Mouse (Mus musculus) MEL (cell line): ENCODE data around the gene Cerk. TPM values are rescaled to one million over a fixed set of nuclear protein-coding genes. Genes with fewer than 3 reads are reported as not detected.
A peak's percentile ranks its signal among the peaks of the same experiment; 100 is the strongest.

Experiments used
- DNase-seq: peaks from one replicate; pipeline ENCODE4 v3.0.0; 2011; ENCODE audit warnings: low read depth, low spot score
- H3K27ac ChIP-seq: 2 replicates; pipeline ENCODE4 v1.5.1; 2012; ENCODE audit warnings: low read depth, mild to moderate bottlenecking, control low read depth, low read length, moderate library complexity; ENCODE audit not compliant: control insufficient read depth
- H3K27me3 ChIP-seq, 2 experiments: fragments of 150-350 bp in 1 of 2; sonication (generic) in 1 of 2; 2 replicates each; pipeline ENCODE4 v1.6.1; 2012; ENCODE audit warnings: low read length in 2 of 2, mild to moderate bottlenecking in 2 of 2, improper control_type of control experiment in 1 of 2, moderate library complexity in 1 of 2; ENCODE audit not compliant: insufficient read depth in 2 of 2, control insufficient read depth in 1 of 2
- H3K36me3 ChIP-seq, 2 experiments: 2 replicates each; pipeline ENCODE4 v1.6.1; 2012 to 2014; ENCODE audit warnings: low read length in 2 of 2, improper control_type of control experiment in 1 of 2, inconsistent platforms in 1 of 2, mild to moderate bottlenecking in 1 of 2; ENCODE audit not compliant: insufficient read depth in 2 of 2, control insufficient read depth in 1 of 2
- H3K4me1 ChIP-seq, 2 experiments: fragments of 150-350 bp in 1 of 2; sonication (generic) in 1 of 2; 2 replicates each; pipeline ENCODE4 v1.6.1; 2012; ENCODE audit warnings: low read length in 2 of 2, improper control_type of control experiment in 1 of 2, mild to moderate bottlenecking in 1 of 2; ENCODE audit not compliant: insufficient read depth in 2 of 2, control insufficient read depth in 1 of 2
- H3K4me3 ChIP-seq, 2 experiments: fragments of 150-350 bp in 1 of 2; sonication (generic) in 1 of 2; 2 replicates each; pipeline ENCODE4 v1.5.1; 2012; ENCODE audit warnings: low read depth in 2 of 2, low read length in 2 of 2, mild to moderate bottlenecking in 2 of 2, moderate library complexity in 2 of 2, control low read depth in 1 of 2, improper control_type of control experiment in 1 of 2; ENCODE audit not compliant: control insufficient read depth in 1 of 2, insufficient read depth in 1 of 2
- H3K79me2 ChIP-seq: 2 replicates; pipeline ENCODE4 v1.6.1; 2012; ENCODE audit warnings: mild to moderate bottlenecking, low read length, moderate library complexity; ENCODE audit not compliant: control insufficient read depth, poor library complexity, insufficient read depth
- H3K9ac ChIP-seq: 2 replicates; pipeline ENCODE4 v1.6.1; 2012; ENCODE audit warnings: low read depth, mild to moderate bottlenecking, control low read depth, low read length, moderate library complexity; ENCODE audit not compliant: control insufficient read depth, poor library complexity, severe bottlenecking
- H3K9me3 ChIP-seq: fragments of 150-350 bp; sonication (generic); replicated peaks from 2 replicates; pipeline ENCODE4 v1.6.1; 2012; ENCODE audit warnings: mild to moderate bottlenecking, low read length, improper control_type of control experiment, moderate library complexity; ENCODE audit not compliant: insufficient read depth
- CTCF ChIP-seq, 3 experiments: IDR thresholded peaks in 2 of 3; conservative IDR thresholded peaks in 1 of 3; 2 replicates each; pipeline ENCODE4 v1.5.1; 2011 to 2012; ENCODE audit warnings: low read length in 3 of 3, low read depth in 2 of 3, mild to moderate bottlenecking in 2 of 3, improper control_type of control experiment in 1 of 3, inconsistent platforms in 1 of 3, mixed read lengths in 1 of 3, moderate library complexity in 1 of 3; ENCODE audit not compliant: control insufficient read depth in 1 of 3, insufficient read depth in 1 of 3, poor library complexity in 1 of 3, severe bottlenecking in 1 of 3
- EP300 ChIP-seq, 2 experiments: IDR thresholded peaks; 2 replicates each; pipeline ENCODE4 v1.6.1; 2011; ENCODE audit warnings: improper control_type of control experiment in 2 of 2, low read length in 2 of 2, low read depth in 1 of 2, mild to moderate bottlenecking in 1 of 2
- GATA1 ChIP-seq: IDR thresholded peaks from 2 replicates; pipeline ENCODE4 v1.6.1; 2011; ENCODE audit warnings: low read depth, low read length, improper control_type of control experiment
- MXI1 ChIP-seq: IDR thresholded peaks from 2 replicates; pipeline ENCODE4 v1.6.1; 2011; ENCODE audit warnings: mild to moderate bottlenecking, low read depth, low read length, improper control_type of control experiment
- MYC ChIP-seq: IDR thresholded peaks from 2 replicates; pipeline ENCODE4 v1.6.1; 2011; ENCODE audit warnings: low read depth, mild to moderate bottlenecking, low read length, improper control_type of control experiment, moderate library complexity
- SIN3A ChIP-seq: IDR thresholded peaks from 2 replicates; pipeline ENCODE4 v1.6.1; 2012; ENCODE audit warnings: low read length, improper control_type of control experiment, inconsistent platforms
- UBTF ChIP-seq: IDR thresholded peaks from 2 replicates; pipeline ENCODE4 v1.6.1; 2012; ENCODE audit warnings: low read depth, mild to moderate bottlenecking, inconsistent platforms, low read length, improper control_type of control experiment, moderate library complexity, borderline replicate concordance; ENCODE audit not compliant: insufficient read depth
- USF1 ChIP-seq: IDR thresholded peaks from 2 replicates; pipeline ENCODE4 v1.6.1; 2014; ENCODE audit warnings: low read depth, mild to moderate bottlenecking, inconsistent platforms, low read length, improper control_type of control experiment, moderate library complexity
- polyA plus RNA-seq, 2 experiments: library from polyadenylated mRNA; stranded (reverse) in 1 of 2; unstranded in 1 of 2; fragments of >175 nt in 1 of 2; fragments of >200 nt in 1 of 2; gene quantifications; 2 replicates each; pipeline versions ENCODE4 v1.2.1 to v1.2.4; 2012; ENCODE audit warnings: low replicate concordance in 2 of 2, low read depth in 1 of 2; ENCODE audit not compliant: insufficient read length in 2 of 2, insufficient read depth in 1 of 2, missing spikeins in 1 of 2
- total RNA-seq: library from RNA; depleted of rRNA; stranded (reverse); fragments of 300-350 nt; gene quantifications from 2 replicates; pipeline ENCODE4 v1.2.3, GENCODE M21; 2012; rRNA removed

Cerk gene
- total RNA-seq (3.8 and 4.1 TPM in 2 replicates), polyA plus RNA-seq (1 to 10 TPM in 1 of 2 experiments, not detected in 1; 9.5 TPM)

DNA sequence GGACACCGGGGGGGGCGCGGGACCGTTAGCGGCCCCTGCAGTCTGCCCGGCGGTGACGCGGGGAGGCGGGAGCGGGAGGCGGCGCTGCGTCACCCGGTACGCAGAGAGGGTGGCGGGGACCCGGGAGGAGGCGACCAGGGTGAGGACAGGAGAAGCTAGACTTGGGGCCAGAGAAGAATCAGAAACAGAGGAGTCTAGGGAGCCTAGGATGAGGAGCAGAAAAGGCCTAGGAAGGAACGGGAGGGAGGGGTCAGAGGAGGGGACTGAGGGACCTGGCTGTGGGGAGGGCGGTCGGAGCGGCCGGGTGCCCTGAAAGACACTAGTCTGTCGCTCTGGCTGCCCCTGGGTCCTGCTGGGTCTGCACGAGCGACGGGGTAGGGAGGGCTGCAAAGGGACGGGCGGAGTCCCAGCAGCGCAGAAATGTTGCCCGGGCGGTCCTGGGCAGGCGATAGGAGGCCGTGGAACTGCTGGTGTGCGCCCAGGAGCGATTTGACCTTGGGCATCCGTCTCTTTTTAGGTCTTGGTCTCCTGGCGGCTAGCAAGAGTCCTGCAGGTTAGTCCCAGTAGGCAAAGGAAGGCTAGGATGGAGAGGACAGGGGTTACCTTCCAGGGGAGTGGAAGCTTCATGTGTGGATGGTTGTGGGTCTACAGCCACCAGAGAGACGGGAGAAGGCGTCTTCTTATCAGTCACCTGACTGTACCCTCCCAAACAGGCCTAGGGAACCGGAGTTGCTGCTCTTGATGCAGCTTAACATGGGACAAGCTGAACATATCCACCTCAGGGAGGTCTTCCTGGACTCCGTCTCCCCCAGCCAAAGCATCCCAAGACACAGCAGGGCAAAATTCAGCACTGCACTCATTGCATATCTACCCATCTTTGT lies at the start of gene Cerk:
Gene Cerk (minus strand): TSS at position 453 of the 881 bp plus-strand sequence.
- Histone ChIP-seq H3K9ac (peak within 1 kb of the TSS; percentile 88), H3K27ac (peak within 1 kb of the TSS; percentile 28; the same call in 1 of the 2 replicates), H3K36me3 (peaks cover 0 to 7% of the 10 kb centered on the region in 2 experiments; a peak in 2 of 4 replicates), H3K27me3 (peaks cover 0 to 1% of the 10 kb centered on the region in 2 experiments; a peak in 1 of 4 replicates), H3K79me2 (peaks cover 3% of the 10 kb centered on the region; the same call in 1 of the 2 replicates), H3K9me3 (no peaks in the 10 kb centered on the region), H3K4me1 (peaks cover 7 to 35% of the 10 kb centered on the region in 2 experiments), H3K4me3 (peak within 1 kb of the TSS; percentile 72 to 74)
- DNase-seq, result peak; percentile 68
- TF ChIP-seq MXI1 (peak; percentile 45; the same call in 1 of the 2 replicates), UBTF (peak; percentile 26; the same call in 1 of the 2 replicates), GATA1 (peak; percentile 6; the same call in 1 of the 2 replicates), EP300 (IDR thresholded peaks at IDR 0.05; ENCODE audit: low read depth in 1 of 2, low read length in 2 of 2) (no peak), CTCF (IDR thresholded peaks at IDR 0.05 in 2 of 3, conservative IDR thresholded peaks at IDR 0.05 in 1 of 3; ENCODE audit: control insufficient read depth in 1 of 3, insufficient read depth in 1 of 3, low read depth in 2 of 3, low read length in 3 of 3, poor library complexity in 1 of 3, severe bottlenecking in 1 of 3) (peak; percentile 7 to 14 (median 11); a peak in 4 of 6 replicates), USF1 (peak; percentile 75), MYC (no peak)

DNA sequence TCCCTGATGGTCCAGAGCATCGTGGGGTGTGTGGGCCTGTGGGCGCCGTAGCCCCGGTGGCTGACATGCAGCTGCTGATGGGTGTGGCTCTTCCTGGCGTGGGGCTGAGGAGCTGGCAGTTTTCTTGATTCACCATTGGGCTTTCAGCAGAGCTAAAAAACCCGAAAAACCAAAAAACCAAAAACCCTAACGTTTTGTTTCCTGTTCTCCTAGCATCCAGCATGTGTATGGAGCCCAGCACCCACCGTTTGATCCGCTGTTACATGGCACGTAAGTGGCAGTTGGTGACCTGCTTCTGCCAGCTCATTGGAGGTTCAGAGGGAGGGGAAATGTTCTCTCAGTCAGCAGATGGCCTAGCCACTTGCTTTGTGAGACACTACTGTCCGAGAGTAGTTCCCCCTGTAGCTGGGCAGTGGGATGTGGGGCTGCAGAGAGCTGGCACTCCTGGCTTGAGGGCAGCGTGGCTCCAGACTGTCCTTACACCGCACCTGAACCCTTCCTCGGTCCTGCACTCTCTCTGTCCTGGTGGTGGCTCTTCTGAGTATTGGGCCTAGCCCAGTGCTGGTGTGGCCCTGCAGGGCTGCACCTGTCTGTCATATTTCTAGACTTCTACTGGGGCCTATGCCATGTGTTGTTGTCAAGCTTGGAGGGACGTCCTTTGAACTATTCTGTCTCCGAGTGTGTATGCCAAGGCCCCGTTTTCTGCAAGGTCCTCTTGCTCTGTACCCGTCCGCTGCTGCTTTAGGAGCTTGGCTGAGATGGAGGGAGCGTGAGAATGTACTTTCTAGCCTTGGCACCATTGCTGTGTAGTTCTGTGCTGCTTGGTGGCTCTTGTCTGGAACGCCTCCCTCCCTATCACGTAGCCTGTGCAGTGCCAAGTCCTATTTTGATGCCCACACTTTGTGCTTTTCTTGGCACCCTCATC lies 48.8 kb upstream of the Cerk start:
- TF ChIP-seq EP300 (IDR thresholded peaks at IDR 0.05; ENCODE audit: low read depth in 1 of 2, low read length in 2 of 2), result peak in 1 of 2 experiments; percentile 22; a peak in 1 of 4 replicates
- no peak for TF ChIP-seq GATA1
- 0 out of 2 replicates have a peak, but pooled peaks have one; percentile 21 for TF ChIP-seq SIN3A
- H3K4me3 ChIP-seq, result no peak overlapping the region
- H3K27me3 ChIP-seq, result no peaks in the 10 kb centered on the region
- H3K4me1 ChIP-seq, result peaks cover 0 to 11% of the 10 kb centered on the region in 2 experiments; a peak in 3 of 4 replicates
- H3K9me3 ChIP-seq, result no peaks in the 10 kb centered on the region
- no peaks in the 10 kb centered on the region for H3K79me2 ChIP-seq
- 0 out of 2 replicates have a peak overlapping the region, but pooled peaks have one; percentile 10 for H3K27ac ChIP-seq
- peaks cover 0 to 8% of the 10 kb centered on the region in 2 experiments; a peak in 2 of 4 replicates for H3K36me3 ChIP-seq
- peak; percentile 34 for DNase-seq
- no peak overlapping the region for H3K9ac ChIP-seq
